Comparison of ENCODE assay signal across 8 mouse cellular contexts in the genomic region with DNA sequence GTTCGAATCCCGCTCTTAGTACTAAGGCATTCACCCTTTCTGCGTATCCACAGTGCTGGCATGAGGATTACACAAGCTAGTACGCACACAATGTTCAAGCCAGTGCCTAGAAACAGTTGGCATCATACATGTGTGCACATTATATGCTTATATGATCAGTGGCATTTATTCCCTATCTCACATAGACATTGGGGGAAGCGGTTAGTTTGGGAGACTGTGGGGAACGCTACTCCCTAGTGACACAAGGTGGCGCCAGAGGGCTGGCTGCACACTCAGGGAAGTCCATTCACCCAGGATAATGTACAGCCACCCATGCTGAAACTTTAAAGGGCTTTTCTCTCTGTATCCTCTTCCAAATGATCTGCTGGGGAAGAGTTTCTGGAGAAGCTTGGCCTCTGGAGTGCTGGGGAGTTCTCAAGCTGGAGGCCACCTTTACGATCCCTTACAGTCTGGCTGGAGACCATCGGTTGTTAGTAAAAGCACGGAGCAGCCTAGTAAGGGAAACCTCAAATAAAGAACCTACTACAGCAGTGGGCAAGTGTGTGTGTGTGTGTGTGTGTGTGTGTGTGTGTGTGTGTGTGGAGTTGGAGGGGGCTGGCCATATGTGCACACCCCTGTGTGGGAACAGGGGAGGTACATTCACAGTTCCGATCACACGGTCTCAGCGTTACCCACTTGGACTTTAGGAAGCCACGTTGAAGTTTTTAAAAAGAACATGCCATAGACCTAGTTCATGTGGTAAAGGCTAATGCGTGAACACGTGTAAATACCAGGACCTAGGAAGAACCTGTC.
DNase-seq lines count a peak whose midpoint lies in the region; ATAC-seq and TF ChIP-seq lines count a peak whose summit lies in the region.

No protein-coding gene starts in this region.

- H3K36me3 ChIP-seq in ES-Bruce4 (ENCODE audit: control insufficient read depth, insufficient read depth, low read length, poor library complexity, severe bottlenecking), result no peaks in the 10 kb centered on the region; the same call in 1 of the 2 replicates
- peaks cover 52% of the 10 kb centered on the region for H3K36me3 ChIP-seq in embryonic facial prominence, embryonic 15.5 days
- no peaks in the 10 kb centered on the region for H3K36me3 ChIP-seq in liver, postnatal 0 days (replicated peaks; ENCODE audit: insufficient read depth, low read length)
- no peaks in the 10 kb centered on the region for H3K36me3 ChIP-seq in neural tube, embryonic 15.5 days

- 77% methylated on average over 16 of the region's 16 CpGs for WGBS in bone marrow, adult 2 months
- 73% methylated on average over 16 of the region's 16 CpGs for WGBS in embryonic facial prominence, embryonic 15.5 days
- 76% methylated on average over 16 of the region's 16 CpGs for WGBS in liver, postnatal 0 days (ENCODE audit: insufficient replicate concordance)
- 81% methylated on average over 16 of the region's 16 CpGs for WGBS in neural tube, embryonic 15.5 days

- ATAC-seq in embryonic facial prominence, embryonic 15.5 days (ENCODE audit: insufficient number of reproducible peaks, low FRiP score, low TSS enrichment, low read depth), result 0 out of 2 replicates have a peak, but pooled peaks have one; percentile 13
- no peak for ATAC-seq in liver, postnatal 0 days
- peak; percentile 73; the same call in 1 of the 2 replicates for ATAC-seq in neural tube, embryonic 15.5 days (ENCODE audit: low FRiP score)

- TF ChIP-seq EP300 in ES-Bruce4 (IDR thresholded peaks at IDR 0.05; ENCODE audit: insufficient read depth, low read depth, low read length), result no peak
- TF ChIP-seq EP300 in liver, postnatal 0 days (IDR thresholded peaks at IDR 0.05; ENCODE audit: low read depth), result no peak

- H3K9ac ChIP-seq in ES-Bruce4 (ENCODE audit: low read depth, poor library complexity, severe bottlenecking), result no peak overlapping the region
- H3K9ac ChIP-seq in embryonic facial prominence, embryonic 15.5 days, result no peak overlapping the region
- no peak overlapping the region for H3K9ac ChIP-seq in liver, postnatal 0 days (replicated peaks)
- H3K9ac ChIP-seq in neural tube, embryonic 15.5 days (replicated peaks), result no peak overlapping the region

- H3K27me3 ChIP-seq in ES-Bruce4 (ENCODE audit: control insufficient read depth, insufficient read depth, low read length, poor library complexity, severe bottlenecking), result no peaks in the 10 kb centered on the region
- no peaks in the 10 kb centered on the region for H3K27me3 ChIP-seq in embryonic facial prominence, embryonic 15.5 days
- no peaks in the 10 kb centered on the region for H3K27me3 ChIP-seq in liver, postnatal 0 days (ENCODE audit: insufficient read depth, low read length)
- no peaks in the 10 kb centered on the region for H3K27me3 ChIP-seq in neural tube, embryonic 15.5 days (replicated peaks)

- peaks cover 3% of the 10 kb centered on the region; the same call in 1 of the 2 replicates for H3K9me3 ChIP-seq in ES-Bruce4 (replicated peaks; ENCODE audit: control insufficient read depth, insufficient read depth, low read length, poor library complexity, severe bottlenecking)
- H3K9me3 ChIP-seq in embryonic facial prominence, embryonic 15.5 days (replicated peaks), result no peaks in the 10 kb centered on the region
- H3K9me3 ChIP-seq in liver, postnatal 0 days (ENCODE audit: low read length), result no peaks in the 10 kb centered on the region
- H3K9me3 ChIP-seq in neural tube, embryonic 15.5 days (replicated peaks), result no peaks in the 10 kb centered on the region

- H3K4me1 ChIP-seq in ES-Bruce4 (ENCODE audit: control insufficient read depth, insufficient read depth, low read length), result no peaks in the 10 kb centered on the region
- no peaks in the 10 kb centered on the region for H3K4me1 ChIP-seq in bone marrow, adult 2 months (ENCODE audit: control insufficient read depth, insufficient read depth, low read length)
- peaks cover 26% of the 10 kb centered on the region for H3K4me1 ChIP-seq in embryonic facial prominence, embryonic 15.5 days
- H3K4me1 ChIP-seq in liver, postnatal 0 days (ENCODE audit: insufficient read depth), result no peaks in the 10 kb centered on the region
- no peaks in the 10 kb centered on the region for H3K4me1 ChIP-seq in neural tube, embryonic 15.5 days

- no peak overlapping the region for H3K27ac ChIP-seq in ES-Bruce4 (ENCODE audit: insufficient read depth, low read length)
- H3K27ac ChIP-seq in bone marrow, adult 2 months (ENCODE audit: control insufficient read depth, insufficient read depth, low read depth, low read length, poor library complexity), result no peak overlapping the region
- H3K27ac ChIP-seq in embryonic facial prominence, embryonic 15.5 days (replicated peaks), result peak overlapping the region; percentile 22; the same call in 1 of the 2 replicates
- H3K27ac ChIP-seq in liver, postnatal 0 days (ENCODE audit: low read depth), result no peak overlapping the region
- no peak overlapping the region for H3K27ac ChIP-seq in neural tube, embryonic 15.5 days (replicated peaks)

- H3K4me2 ChIP-seq in embryonic facial prominence, embryonic 15.5 days (replicated peaks), result no peak overlapping the region
- no peak overlapping the region for H3K4me2 ChIP-seq in liver, postnatal 0 days (ENCODE audit: low read depth, low read length)
- no peak overlapping the region for H3K4me2 ChIP-seq in neural tube, embryonic 15.5 days

- intact Hi-C loops in heart, postnatal 10 days (cut with DNase I), result loop anchor here (1.0 to 10.0 kb wide), 2 partner anchors 303 to 983 kb away; no protein-coding TSS in a partner anchor

- peak; percentile 65 to 80 for DNase-seq in heart, postnatal 10 days
- DNase-seq in kidney, postnatal 4 days, result peak; percentile 81 to 83
- peak; percentile 57 for DNase-seq in liver, postnatal 0 days
- peak; percentile 62 for DNase-seq in urinary bladder, postnatal 25 days (ENCODE audit: low spot score)

- no peak overlapping the region for H3K4me3 ChIP-seq in ES-Bruce4 (ENCODE audit: low read depth, low read length)
- no peak overlapping the region for H3K4me3 ChIP-seq in bone marrow, adult 2 months (replicated peaks; ENCODE audit: control insufficient read depth, low read depth, low read length)
- H3K4me3 ChIP-seq in embryonic facial prominence, embryonic 15.5 days (replicated peaks), result no peak overlapping the region
- H3K4me3 ChIP-seq in liver, postnatal 0 days (ENCODE audit: low read depth, low read length), result no peak overlapping the region
- H3K4me3 ChIP-seq in neural tube, embryonic 15.5 days (replicated peaks), result no peak overlapping the region

- no peak for TF ChIP-seq POLR2A in ES-Bruce4 (IDR thresholded peaks at IDR 0.05; ENCODE audit: insufficient read depth, low read length)
- TF ChIP-seq POLR2A in bone marrow, adult 2 months (IDR thresholded peaks at IDR 0.05; ENCODE audit: borderline replicate concordance, control insufficient read depth, low read depth, low read length), result no peak

- TF ChIP-seq CTCF in ES-Bruce4 (IDR thresholded peaks at IDR 0.05; ENCODE audit: low read depth, low read length), result peak; percentile 91
- TF ChIP-seq CTCF in bone marrow, adult 2 months (IDR thresholded peaks at IDR 0.05; ENCODE audit: control insufficient read depth, insufficient read depth, low read length), result peak; percentile 80
- peak; percentile 84 for TF ChIP-seq CTCF in liver, postnatal 0 days (IDR thresholded peaks at IDR 0.05; ENCODE audit: low read depth)
